In genomic region chr15:77674081-77674480, GRCm38 (mm10) we compare ENCODE assay signal across 3 mouse cellular contexts.
DNase-seq lines count a peak whose midpoint lies in the region.

No protein-coding gene starts in this region.

- DNase-seq in ES-CJ7 (ENCODE audit: low read depth, low spot score) (peak; percentile 68), R1 (ENCODE audit: low read depth, low spot score) (peak; percentile 81), ZHBTc4 (ENCODE audit: low read depth, low spot score) (peak; percentile 51)
